Mouse (Mus musculus): Measurements from ENCODE around the gene Hhat.

DNA sequence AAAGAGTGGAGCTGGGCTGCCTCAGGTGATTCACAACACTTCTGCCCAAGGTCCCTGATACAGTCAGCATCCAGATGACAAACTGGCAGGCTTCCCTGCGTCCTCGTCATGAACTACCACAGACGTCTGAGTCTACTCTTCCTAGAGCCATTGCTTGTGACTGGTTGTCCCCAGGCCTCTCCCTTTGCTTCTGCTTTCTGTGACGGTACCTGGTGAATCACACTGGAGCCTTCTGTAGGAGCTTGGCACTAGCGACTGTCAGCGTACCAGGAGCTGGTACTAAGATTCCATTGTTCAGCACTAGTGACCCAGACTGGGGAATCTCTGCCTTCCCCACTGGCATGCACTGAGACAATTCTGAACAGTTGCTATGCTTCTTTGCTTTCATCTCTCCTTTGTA lies 297.9 kb downstream of the Hhat start:
- TF ChIP-seq CTCF (IDR thresholded peaks at IDR 0.05; ENCODE audit: low read depth) = no peak
- TF ChIP-seq EP300 (IDR thresholded peaks at IDR 0.05; ENCODE audit: low read depth) = no peak

Measured in heart, postnatal 0 days (tissue).